Mouse (Mus musculus): Measurements from ENCODE around the gene Hs3st4. TPM values are rescaled to one million over a fixed set of nuclear protein-coding genes. Genes with fewer than 3 reads are reported as not detected.

The Hs3st4 gene
- polyA plus RNA-seq (2017; shearing (Covaris generic)), result not detected

DNA sequence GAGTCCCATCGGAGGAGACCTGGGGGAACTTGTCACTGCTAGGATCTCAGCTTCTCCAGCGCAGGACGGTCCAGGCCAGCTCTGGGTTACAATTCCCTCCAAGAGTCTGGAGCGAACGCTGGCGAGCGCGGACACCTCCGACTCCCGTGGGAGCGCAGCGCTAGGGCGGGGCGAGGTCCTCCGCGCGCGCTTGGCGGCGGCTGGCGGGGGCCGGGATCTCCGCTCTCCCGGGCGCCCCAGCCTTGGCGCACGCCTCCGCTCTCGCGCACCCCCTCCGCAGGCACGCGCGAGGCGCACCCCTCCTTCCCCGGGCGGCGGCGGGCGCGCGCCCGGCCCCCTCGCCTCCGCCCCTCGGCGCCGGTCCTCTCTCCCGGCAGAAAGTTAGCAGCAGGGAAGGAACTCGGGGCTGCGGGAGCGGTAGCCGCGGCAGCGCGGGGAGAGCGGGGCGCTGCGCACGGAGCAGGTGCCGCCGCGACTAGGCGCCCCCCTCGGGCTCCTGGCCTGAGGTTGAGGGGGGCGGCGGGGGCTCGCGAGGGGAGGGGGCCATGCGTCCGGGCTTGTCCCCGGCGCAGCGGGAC, at the start of gene Hs3st4:
TSS of gene Hs3st4 (plus strand) at position 409 of the 578 bp plus-strand sequence.
- ATAC-seq, result no peak

DNA sequence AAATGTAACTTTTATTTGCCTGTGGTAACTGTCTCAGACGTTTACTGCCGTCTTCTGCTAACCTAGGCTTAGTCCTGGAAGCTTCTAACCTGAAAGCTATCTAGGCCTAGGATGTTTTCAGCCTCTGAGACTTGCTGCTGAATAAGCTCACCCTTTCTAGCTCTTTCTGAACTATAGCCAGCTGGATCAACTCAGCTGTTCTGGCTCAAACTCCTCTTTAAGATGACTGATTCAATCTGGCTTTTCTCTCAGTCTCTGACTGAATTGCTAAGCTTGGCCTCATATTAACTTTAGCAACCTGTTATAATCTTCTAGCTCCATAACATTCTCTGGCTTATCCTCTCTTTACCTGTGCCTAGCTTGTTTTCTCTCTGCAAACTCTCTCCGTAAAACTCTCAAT, 35.8 kb upstream of the Hs3st4 start:
- no peak for ATAC-seq

DNA sequence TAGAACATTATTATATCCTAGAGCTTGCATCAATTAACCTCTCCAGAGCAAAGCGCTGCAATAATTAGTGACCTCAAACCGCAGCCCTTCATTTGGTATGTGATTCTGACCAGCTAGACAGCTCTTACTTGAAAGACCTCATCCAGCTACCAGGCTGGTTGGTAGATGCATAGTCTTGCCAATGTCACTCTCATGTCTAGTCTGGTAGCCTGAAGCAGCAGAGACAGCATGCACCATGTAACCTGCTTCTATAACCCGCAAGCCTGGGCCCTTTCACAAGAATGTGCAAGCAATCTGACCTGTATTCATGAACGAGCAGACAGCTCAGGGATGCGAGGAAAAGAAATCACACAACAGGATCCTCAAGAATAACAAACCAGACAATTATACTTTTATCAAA, 19.6 kb upstream of the Hs3st4 start:
- no peak for ATAC-seq

DNA sequence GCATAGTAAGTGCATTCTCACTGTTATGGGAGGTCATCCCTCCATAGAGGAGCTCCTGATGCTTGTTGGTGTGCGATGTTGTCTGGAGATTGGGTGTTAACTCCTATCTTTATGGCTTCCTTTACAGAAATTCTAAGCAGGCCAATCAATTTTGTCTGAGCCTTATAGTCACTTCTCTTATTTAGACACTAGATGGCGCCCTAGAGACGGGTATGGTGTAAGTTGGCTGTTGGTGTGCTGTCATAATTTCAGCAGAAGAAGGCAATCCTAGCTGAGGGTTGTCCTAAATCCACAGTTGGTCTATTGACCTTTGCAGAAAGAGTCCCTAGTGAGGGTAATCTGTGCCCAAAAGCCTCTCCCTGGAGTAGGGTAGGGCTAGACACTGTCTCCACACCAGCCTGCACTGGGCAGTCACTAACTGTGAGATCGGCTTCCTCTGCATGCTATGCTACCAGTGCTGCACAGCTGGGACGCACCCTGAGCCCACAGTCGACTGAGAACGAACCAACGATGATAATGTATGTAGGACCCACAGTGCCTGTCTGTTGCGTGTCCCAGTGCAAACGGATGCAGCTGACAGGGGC, 18.0 kb upstream of the Hs3st4 start:
- ATAC-seq, result no peak

DNA sequence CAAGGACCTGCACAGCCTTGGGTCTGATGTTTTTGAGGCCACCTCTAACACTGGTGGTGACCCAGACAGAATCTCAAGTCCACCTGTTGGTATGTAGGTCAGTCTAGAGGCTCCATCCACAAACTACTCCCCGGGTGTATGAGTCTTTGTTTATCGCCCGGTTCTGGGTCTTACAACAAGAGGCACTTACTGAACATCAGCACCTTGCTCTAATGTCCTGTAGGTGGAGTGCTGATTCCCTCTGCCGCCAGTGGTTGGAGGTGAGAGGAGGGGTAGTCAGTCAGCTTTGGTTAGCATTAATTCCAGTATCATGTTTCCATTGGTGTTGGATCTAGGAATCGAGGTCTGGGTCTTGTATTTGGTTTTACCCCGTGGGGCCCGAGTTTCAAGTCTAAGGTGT, 17.2 kb upstream of the Hs3st4 start:
- ATAC-seq, result no peak

DNA sequence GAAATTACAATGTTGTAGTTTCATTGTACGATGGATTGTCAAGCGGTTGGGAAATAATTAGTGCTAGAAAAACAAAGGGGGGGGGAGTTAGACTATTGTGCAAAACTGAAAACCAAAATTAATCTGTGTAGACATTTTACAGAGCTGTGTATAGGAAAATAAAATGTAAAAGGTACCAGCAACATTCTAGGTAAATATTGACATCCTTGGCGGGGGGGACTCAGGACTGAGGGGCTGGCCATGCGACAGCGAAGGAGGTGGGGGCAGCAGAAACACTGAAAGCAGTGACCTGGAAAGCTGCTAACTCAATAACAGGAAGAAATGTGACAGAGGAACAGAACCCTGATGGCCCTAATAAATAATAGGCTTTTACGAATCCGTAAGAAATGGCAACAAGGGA, 7.2 kb upstream of the Hs3st4 start:
- ATAC-seq, result no peak

DNA sequence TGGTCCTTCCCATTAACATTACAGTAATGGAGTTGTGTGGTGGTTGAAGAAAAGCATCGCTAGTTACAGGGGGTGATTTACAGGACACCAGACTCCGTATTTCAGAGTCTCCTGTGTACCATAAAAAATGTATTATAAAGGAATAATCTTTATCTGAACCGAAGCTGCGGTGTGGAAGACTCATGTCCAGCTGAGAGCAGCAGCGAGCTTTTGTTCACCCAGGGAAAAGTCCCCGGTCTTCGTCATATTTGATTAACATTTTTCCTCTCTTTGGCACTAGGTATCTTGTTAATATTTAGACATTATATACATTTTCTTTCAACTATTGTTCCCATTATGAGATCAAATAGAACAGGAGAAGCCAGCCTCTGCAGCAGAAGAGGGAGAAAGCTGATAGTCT, 1.2 kb upstream of the Hs3st4 start:
- no peak for ATAC-seq

DNA sequence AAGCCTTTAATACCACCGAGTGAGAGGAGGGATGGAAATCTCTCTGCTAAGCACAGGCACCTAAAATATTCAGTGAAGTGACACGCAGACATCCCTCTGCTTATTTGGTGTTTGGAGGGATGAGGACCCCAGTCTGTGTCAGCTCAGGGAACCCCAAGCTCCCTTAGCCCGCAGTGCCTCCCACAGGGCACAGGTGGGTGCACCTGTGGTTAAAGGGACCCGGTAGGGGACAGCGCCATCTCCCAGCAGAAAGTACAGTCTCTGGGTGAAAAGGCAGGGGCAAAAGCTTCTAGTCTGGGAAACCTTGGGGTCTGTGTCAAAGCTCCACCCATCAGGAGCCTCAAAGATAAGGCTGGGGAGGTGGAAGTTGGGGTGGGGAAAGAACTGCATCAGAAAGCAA, 659 bp upstream of the Hs3st4 start:
- ATAC-seq, result no peak

DNA sequence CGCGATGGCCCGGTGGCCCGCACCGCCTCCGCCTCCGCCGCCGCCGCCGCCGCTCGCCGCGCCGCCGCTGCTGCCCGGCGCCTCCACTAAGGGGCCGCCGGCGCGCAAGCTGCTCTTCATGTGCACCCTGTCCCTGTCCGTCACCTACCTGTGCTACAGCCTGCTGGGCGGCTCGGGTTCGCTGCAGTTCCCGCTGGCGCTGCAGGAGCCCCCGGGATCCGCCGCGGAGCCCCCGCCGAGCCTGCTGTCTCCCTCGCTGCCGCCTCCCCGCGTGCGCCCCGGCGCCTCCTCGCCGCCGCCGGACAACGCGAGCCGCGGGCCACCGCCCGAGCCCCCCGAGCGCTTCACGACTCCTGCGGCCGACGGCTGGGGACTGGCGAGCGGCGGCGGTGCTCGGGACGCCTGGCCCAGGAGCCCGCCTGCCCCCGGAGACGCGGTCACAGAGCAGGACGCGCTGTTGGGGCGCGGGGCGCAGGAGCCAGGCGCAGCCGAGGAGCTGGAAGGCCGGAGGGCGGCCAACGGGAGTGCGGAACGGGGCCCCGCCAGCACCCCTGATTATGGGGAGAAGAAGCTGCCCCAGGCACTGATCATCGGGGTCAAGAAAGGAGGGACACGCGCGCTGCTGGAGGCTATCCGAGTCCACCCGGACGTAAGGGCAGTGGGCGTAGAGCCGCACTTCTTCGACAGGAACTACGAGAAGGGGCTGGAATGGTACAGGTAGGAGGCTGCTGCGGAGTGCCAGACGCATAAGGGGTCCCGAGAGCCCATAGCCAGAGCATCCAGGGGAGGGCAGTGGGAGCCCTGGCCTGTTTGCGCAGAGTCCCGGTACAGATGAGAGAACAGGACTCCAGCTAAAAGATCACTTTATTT, 743 bp downstream of the Hs3st4 start:
- ATAC-seq, result no peak

DNA sequence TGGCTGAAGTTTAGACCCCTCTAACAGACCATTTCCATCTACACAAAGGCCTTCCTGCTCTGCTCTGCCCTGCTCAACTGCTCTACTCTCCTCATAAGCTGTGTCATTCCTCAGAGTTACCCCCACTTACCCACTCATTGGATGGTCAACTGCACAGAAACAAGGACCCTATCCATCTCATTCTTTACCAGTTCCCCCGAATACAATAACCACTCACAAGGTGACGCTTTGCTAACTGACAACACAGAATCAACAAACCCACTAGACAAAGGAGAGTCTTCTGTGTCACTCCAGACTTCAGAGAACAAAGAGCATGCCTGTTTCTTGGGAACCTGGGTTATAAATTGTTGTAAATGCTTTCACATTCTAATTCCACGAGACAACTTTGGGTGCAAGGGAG, 9.5 kb downstream of the Hs3st4 start:
- ATAC-seq, result no peak

DNA sequence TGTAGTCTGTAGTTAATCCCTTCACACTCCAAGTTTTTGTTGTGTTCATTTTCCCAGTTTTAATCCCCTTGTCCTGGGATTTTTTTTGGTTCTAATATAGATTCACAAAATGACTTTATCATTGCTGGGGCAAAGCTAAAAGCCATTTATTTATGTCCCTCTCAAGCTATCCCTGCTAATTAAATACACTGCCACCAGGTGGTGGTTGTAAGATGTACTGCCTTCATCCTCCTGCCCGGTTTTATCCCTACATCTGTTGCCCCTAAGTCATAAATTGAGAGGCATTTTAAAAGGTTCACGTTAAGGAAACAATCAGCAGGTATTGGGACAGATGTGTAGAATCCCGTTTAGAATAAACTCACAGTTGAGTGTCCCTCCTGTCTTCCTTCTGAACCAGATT, 14.6 kb downstream of the Hs3st4 start:
- ATAC-seq, result no peak

DNA sequence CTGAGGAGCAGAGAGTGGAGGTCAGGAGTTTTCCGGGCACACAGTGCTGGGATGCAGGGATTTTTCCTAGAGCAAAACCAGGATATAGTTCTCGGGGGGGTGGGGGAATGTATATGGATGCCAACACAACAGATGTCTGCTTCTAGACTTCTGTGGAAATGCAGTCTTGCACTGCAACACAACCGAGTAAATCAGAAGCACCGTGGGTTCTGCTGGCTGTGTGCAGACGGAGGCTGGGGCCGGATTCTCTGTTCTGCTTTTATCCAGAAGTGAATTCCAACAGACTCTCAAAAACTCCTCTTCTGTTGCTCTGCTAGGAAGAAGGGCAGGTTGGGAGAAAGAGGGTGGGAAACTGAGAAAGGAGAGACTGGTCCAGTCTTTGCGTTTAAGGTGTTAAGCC, 15.9 kb downstream of the Hs3st4 start:
- ATAC-seq, result no peak

DNA sequence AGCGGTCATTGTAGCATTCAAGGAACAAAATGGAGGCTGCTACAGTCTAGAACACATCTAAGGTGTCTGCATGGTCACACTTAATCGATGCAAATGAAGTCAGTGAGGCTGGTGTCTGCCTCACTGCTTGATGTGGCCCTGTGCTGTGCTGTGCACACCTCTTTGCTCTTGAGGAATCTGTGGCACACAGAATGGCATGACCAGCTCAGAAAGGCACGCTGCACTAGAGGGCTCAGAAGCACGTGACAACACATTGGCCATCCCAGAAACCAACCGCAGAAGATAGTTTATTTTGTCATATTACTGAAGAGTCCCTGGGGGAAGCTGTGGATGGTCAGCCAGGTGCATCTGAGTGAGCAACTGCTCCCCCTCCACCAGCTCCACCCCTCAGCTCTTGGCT, 44.2 kb downstream of the Hs3st4 start:
- no peak for ATAC-seq

DNA sequence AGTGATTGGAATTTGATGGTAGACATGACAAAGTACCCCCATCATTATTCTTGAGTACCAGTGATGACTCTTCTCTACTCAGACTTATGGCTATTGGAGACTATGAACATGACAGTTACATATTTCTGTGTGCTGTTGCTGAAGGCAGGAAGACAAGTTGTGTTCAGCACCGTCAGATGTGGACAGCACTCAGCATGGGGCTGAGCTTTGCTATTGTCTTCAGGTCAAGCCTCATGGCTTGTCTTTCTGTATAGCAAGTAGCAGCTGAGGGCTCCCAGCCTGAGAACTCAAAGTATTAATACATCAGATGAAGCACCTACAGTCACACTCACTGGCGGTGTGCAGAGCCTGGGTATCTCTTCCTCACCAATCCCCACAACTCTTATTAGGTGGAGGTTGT, 49.6 kb downstream of the Hs3st4 start:
- no peak for ATAC-seq

DNA sequence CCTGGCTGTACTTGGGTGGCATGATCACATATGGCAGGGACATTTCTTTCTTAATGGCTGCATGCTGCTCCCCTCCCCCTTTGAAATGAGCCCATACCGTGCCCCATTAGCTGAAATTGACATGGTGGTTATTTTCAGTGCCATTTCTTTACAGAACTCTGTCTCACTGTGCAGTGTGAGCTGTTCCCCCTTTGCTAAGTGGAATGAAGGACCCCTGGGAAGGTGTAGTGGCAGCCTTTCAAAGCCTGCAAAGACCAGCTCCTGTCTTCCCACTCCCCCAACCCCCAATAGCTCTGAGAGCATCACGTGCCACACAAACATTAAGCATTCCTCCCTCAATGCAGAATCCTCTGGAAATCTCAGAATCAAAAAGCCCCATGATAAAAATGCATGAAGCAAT, 50.7 kb downstream of the Hs3st4 start:
- no peak for ATAC-seq

DNA sequence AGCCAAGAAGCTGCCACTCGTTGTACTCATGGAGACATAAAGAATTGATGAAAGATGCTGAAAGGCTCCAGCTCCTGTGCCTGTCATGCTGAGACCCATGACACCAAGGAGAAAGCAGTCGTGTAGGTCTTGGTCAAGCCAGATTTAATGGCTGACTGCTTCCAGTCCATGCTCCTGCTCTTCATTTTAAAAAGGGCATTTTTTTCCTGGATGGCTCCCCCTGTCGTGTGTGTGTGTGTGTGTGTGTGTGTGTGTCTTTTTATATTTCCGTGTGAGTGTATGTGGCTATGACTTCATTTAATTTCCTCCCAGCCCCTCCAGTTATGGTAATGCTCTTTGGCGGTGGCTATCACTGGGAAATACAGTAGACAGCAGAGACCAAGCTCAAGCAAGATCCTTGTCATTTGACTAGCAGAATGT, 54.6 kb downstream of the Hs3st4 start:
- ATAC-seq, result no peak

DNA sequence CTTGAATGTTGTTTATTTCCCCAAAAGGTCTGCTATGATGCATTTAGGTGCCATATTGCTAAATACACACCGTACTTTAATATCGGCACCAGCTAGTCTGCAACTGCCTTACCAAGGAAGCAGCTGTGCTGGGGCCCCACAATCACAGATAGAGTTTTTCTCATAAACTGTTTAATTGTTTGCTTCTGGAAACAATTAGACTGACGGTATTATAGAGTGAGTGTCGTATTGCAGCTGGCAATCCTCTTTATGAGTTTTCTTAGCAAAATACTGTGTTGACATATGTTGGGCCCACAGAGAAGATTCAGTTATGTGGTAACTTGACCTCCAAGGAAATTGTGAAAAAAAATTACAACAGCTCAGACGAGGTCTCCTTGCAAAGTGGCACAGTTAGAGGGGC, 56.5 kb downstream of the Hs3st4 start:
- ATAC-seq, result no peak

DNA sequence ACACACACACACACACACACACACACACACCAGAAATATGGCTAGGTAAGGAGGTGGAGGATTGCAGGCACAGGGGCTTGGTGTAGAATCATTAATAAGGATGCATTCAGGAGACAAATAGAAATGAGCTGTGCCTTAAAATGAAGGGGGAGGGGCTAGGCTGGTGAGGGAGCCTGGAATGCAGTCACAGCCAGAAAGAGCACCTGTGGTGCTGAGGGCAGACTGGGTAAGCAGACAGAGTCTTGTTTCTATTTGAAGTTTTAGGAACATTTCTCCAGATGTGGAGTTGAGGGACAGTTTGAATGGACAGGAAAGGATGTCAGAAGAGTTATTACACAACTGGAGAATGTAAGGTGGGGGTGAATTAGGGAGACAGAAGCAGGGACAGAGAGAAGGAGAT, 64.7 kb downstream of the Hs3st4 start:
- no peak for ATAC-seq

DNA sequence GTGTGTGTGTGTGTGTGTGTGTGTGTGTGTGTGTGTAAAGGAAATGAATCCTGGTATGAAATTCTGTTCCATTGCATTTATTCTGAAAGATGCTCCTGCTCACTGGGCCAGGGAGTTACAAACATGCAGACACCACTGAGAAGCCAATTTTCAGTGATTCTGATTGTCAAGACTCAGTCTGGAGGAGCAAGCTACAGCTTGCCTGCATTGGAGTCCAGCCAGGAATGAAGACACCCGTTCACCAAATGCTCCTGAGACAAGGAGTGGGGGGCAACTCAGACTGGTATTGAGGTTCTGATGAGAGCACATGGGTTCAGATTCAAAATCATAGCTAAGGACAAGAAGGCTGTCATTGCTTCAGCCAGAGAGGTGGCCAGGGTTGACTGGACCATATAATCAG, 66.3 kb downstream of the Hs3st4 start:
- no peak for ATAC-seq

DNA sequence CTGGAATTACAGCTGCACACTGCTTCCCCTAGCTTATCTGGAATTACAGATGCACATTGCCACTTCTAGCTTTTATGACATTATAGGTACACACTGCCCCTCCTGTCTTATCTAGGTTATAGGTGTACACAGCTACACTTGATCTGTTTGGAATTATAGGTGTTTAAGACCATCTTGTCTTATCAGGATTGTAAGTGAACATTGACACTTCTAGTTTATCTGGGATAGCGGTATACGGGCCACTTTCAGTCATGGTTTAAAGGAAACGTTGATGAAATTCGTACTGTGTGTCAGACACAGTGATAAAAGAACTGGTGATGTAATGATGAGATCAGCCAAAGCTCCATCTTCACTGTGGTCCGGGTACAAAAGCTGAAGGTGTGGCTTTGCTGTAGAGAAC, 67.8 kb downstream of the Hs3st4 start:
- no peak for ATAC-seq

DNA sequence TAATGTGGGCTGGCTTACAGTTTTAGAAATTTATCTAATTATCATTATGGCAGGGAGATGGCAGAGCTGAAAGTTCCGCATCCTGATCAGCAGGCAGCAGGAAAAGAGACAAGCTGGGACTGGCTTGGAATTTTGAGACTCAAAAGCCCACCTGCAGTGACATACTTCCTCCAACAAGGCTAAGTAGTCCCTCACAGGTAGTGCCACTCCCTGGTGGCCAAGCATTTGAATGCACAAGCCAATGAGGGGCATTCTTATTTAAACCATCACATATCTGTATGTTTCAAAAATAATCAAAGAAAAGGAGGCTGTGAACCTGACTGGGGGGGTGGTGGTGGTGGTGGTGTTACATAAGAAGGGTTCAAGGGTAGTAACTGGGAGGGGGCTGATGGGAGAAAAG, 101.1 kb downstream of the Hs3st4 start:
- ATAC-seq, result no peak

DNA sequence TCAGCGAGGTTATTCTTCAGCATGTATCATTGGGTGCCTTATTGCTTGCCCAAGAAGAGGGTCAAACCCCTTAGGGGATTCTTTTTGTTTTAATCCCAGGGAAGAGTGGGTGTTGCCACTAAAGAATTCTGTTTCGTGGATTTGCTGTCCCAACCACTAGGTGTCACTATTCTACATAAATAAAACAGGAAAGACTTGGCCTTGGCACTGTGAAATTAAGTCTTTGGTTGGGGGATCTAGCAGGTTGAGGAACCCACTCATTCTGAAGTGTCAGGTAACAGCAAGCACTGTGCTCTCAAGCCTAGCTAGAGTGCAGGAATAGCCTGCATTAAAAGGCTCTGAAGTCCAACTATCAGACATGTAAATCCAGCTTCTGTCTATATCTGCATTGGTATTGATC, 146.3 kb downstream of the Hs3st4 start:
- no peak for ATAC-seq

DNA sequence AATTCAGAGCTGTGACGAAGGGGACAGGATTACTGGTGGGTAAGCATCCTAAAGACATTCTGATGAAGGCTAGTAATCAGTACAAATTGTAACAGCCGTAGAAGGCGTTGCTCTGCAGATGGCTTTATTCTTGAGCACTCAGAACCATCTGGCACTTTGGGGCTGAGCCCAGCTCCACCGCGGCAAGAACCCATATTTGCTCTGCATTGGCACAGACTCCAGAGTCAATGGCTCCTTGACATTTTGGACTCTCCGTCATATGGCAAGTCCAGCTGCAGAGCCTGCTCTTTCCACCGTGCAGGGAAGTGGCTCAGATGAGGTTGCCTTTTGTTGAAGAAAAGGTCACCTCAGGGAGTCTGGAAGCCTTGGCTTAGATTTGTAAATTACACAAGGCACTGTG, 148.6 kb downstream of the Hs3st4 start:
- ATAC-seq, result no peak

DNA sequence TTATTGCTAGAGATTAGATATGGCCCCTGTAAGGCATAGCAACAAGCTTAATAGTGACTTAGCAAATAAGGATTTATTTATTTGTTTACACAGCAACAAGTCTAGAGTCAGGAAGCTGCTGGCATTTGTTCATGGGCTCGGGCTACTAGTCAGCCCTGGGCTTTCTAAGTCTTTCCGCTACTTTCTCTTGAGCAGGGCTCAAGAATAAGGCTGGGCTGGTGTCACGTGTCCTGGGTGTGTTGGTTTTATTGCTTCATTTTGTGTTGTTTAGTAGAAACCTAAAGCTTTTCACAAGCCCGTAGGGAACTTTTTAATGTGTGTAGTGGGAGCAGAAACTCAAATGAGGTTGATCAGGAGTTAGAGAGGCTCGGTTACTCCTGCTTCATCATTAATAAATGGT, 153.5 kb downstream of the Hs3st4 start:
- ATAC-seq, result no peak
